Mouse (Mus musculus) embryonic facial prominence, embryonic 11.5 days (tissue): ENCODE measurements at regions not wholly inside any gene's neighbourhood (a gene's known extent, or its start where the extent isn't known, plus 50 kb on each side); places are given as distances from the start of the nearest gene placed in this dataset.

Experiments used
- ATAC-seq: fragments of 200-750 bp; cut with Nextera tagmentation; replicated peaks from 2 replicates; pipeline ENCODE4 v1.8.0; 2017; ENCODE audit warnings: low read depth; ENCODE audit not compliant: insufficient number of reproducible peaks, low FRiP score, low TSS enrichment
- DNase-seq: peaks from one replicate; pipeline ENCODE4 v3.0.0-alpha.2; 2015; ENCODE audit warnings: low spot score
- H3K27ac ChIP-seq: fragments of 300-500 bp; sonication (generic); replicated peaks from 2 replicates; pipeline ENCODE4 v1.5.1; 2014; ENCODE audit warnings: mild to moderate bottlenecking, low read depth, low read length, control low read depth
- H3K27me3 ChIP-seq: fragments of 300-500 bp; sonication (generic); 2 replicates; pipeline ENCODE4 v1.6.1; 2014; ENCODE audit warnings: mild to moderate bottlenecking, low read length, moderate library complexity, mixed read lengths; ENCODE audit not compliant: control insufficient read depth, insufficient read depth
- H3K36me3 ChIP-seq: fragments of 300-500 bp; sonication (generic); replicated peaks from 2 replicates; pipeline ENCODE4 v1.6.1; 2014; ENCODE audit warnings: low read depth, mild to moderate bottlenecking, low read length, moderate library complexity, mixed read lengths; ENCODE audit not compliant: control insufficient read depth, insufficient read depth
- H3K4me1 ChIP-seq: fragments of 300-500 bp; sonication (generic); 2 replicates; pipeline ENCODE4 v1.6.1; 2014; ENCODE audit warnings: low read length, mixed read lengths; ENCODE audit not compliant: control insufficient read depth, insufficient read depth
- H3K4me2 ChIP-seq: fragments of 300-500 bp; sonication (generic); 2 replicates; pipeline ENCODE4 v1.6.1; 2014; ENCODE audit warnings: low read depth, mild to moderate bottlenecking, control low read depth, low read length, moderate library complexity
- H3K4me3 ChIP-seq: fragments of 300-500 bp; sonication (generic); 2 replicates; pipeline ENCODE4 v1.5.1; 2014; ENCODE audit warnings: low read depth, low read length, control low read depth
- H3K9ac ChIP-seq: fragments of 300-500 bp; sonication (generic); replicated peaks from 2 replicates; pipeline ENCODE4 v1.6.1; 2014; ENCODE audit warnings: mild to moderate bottlenecking, control low read depth, low read length
- H3K9me3 ChIP-seq: fragments of 300-500 bp; sonication (generic); replicated peaks from 2 replicates; pipeline ENCODE4 v1.6.1; 2016; ENCODE audit warnings: mild to moderate bottlenecking, low read length, inconsistent platforms, mixed read lengths; ENCODE audit not compliant: control insufficient read depth
- WGBS: fragments of 180-500 bp; shearing (Covaris S2); extraction: QIAGEN DNeasy Blood & Tissue Kit; methylation state at CpG from one replicate; pipeline ENCODE4 v1.1.7; 2014; 5-methylcytosine and 5-hydroxymethylcytosine counted together

- Histone ChIP-seq H3K4me3 (no peak overlapping the region), H3K4me2 (no peak overlapping the region), H3K27me3 (no peaks in the 10 kb centered on the region), H3K27ac (no peak overlapping the region), H3K36me3 (no peaks in the 10 kb centered on the region), H3K4me1 (no peaks in the 10 kb centered on the region), H3K9ac (no peak overlapping the region), H3K9me3 (no peaks in the 10 kb centered on the region)
- ATAC-seq: no peak
- 97% methylated on average over 3 of the region's 3 CpGs for WGBS
- no peak for DNase-seq
These were observed 247.5 kb downstream of the Pmp22 start for GRCm38 (mm10) chr11:63376311-63376710.

- Histone ChIP-seq H3K27me3 (no peaks in the 10 kb centered on the region), H3K4me2 (no peak overlapping the region), H3K27ac (no peak overlapping the region), H3K4me3 (no peak overlapping the region), H3K9ac (no peak overlapping the region), H3K9me3 (no peaks in the 10 kb centered on the region), H3K4me1 (no peaks in the 10 kb centered on the region), H3K36me3 (no peaks in the 10 kb centered on the region)
- no peak for DNase-seq
- ATAC-seq: no peak
- 75% methylated on average over 10 of the region's 10 CpGs for WGBS
These were observed 248.2 kb downstream of the Pmp22 start for GRCm38 (mm10) chr11:63376991-63377390.

- H3K36me3 ChIP-seq: no peaks in the 10 kb centered on the region
- WGBS: 77% methylated on average over 4 of the region's 4 CpGs
- no peaks in the 10 kb centered on the region for H3K27me3 ChIP-seq
- no peak overlapping the region for H3K4me3 ChIP-seq
- H3K4me2 ChIP-seq: no peak overlapping the region
- DNase-seq (no peak), ATAC-seq (no peak)
- H3K27ac ChIP-seq: no peak overlapping the region
- H3K4me1 ChIP-seq: no peaks in the 10 kb centered on the region
- no peaks in the 10 kb centered on the region for H3K9me3 ChIP-seq
- no peak overlapping the region for H3K9ac ChIP-seq
These were observed 259.5 kb downstream of the Pmp22 start for GRCm38 (mm10) chr11:63388247-63388646.

- DNase-seq: peak; percentile 21
- WGBS: 49% methylated on average over 3 of the region's 3 CpGs
These were observed 262.7 kb downstream of the Pmp22 start for GRCm38 (mm10) chr11:63391478-63391877.

GRCm38 (mm10) chr11:63392378-63392777, 263.6 kb downstream of the Pmp22 start:
- Histone ChIP-seq H3K9me3 (no peaks in the 10 kb centered on the region), H3K27me3 (no peaks in the 10 kb centered on the region), H3K4me1 (no peaks in the 10 kb centered on the region), H3K9ac (no peak overlapping the region), H3K36me3 (no peaks in the 10 kb centered on the region), H3K4me2 (no peak overlapping the region), H3K27ac (no peak overlapping the region), H3K4me3 (no peak overlapping the region)
- DNase-seq (peak; percentile 54), ATAC-seq (no peak)
- WGBS: 59% methylated on average over 3 of the region's 3 CpGs

More at GRCm38 (mm10) chr11:63391478-63391877, 262.7 kb downstream of the Pmp22 start:
- Histone ChIP-seq H3K9me3 (no peaks in the 10 kb centered on the region), H3K27ac (no peak overlapping the region), H3K36me3 (no peaks in the 10 kb centered on the region), H3K4me1 (no peaks in the 10 kb centered on the region), H3K4me3 (no peak overlapping the region), H3K9ac (no peak overlapping the region), H3K27me3 (no peaks in the 10 kb centered on the region), H3K4me2 (no peak overlapping the region)
- no peak for ATAC-seq

- WGBS: 75% methylated on average over 3 of the region's 3 CpGs
- no peaks in the 10 kb centered on the region for H3K36me3 ChIP-seq
- H3K4me2 ChIP-seq: no peak overlapping the region
- no peaks in the 10 kb centered on the region for H3K27me3 ChIP-seq
- no peaks in the 10 kb centered on the region for H3K9me3 ChIP-seq
- H3K4me1 ChIP-seq: no peaks in the 10 kb centered on the region
- no peak overlapping the region for H3K9ac ChIP-seq
- ATAC-seq: no peak
- H3K27ac ChIP-seq: no peak overlapping the region
- H3K4me3 ChIP-seq: no peak overlapping the region
- DNase-seq: no peak
These were observed 265.4 kb downstream of the Pmp22 start for GRCm38 (mm10) chr11:63394201-63394600.

GRCm38 (mm10) chr11:63396386-63396785, 267.6 kb downstream of the Pmp22 start:
- no peaks in the 10 kb centered on the region for H3K9me3 ChIP-seq
- H3K9ac ChIP-seq: no peak overlapping the region
- ATAC-seq (peak; percentile 67), DNase-seq (no peak)
- no peak overlapping the region for H3K4me2 ChIP-seq
- no peak overlapping the region for H3K4me3 ChIP-seq
- H3K4me1 ChIP-seq: no peaks in the 10 kb centered on the region
- 81% methylated on average over 8 of the region's 8 CpGs for WGBS
- H3K27me3 ChIP-seq: no peaks in the 10 kb centered on the region
- no peaks in the 10 kb centered on the region for H3K36me3 ChIP-seq
- no peak overlapping the region for H3K27ac ChIP-seq

GRCm38 (mm10) chr11:63402741-63403140, 274.0 kb downstream of the Pmp22 start:
- Histone ChIP-seq H3K9ac (no peak overlapping the region), H3K27ac (no peak overlapping the region), H3K4me1 (no peaks in the 10 kb centered on the region), H3K36me3 (no peaks in the 10 kb centered on the region), H3K4me2 (no peak overlapping the region), H3K4me3 (no peak overlapping the region), H3K27me3 (no peaks in the 10 kb centered on the region), H3K9me3 (no peaks in the 10 kb centered on the region)
- WGBS: 66% methylated on average over 5 of the region's 5 CpGs
- DNase-seq: no peak
- ATAC-seq: no peak
